Mouse (Mus musculus): ENCODE data around the gene Ccdc113. TPM values are rescaled to one million over a fixed set of nuclear protein-coding genes. Genes with fewer than 3 reads are reported as not detected.

The Ccdc113 gene
- 1 to 10 TPM in 1 of 2 experiments, under 1 TPM in 1; 0.73 to 1.4 TPM for total RNA-seq (2021)

DNA sequence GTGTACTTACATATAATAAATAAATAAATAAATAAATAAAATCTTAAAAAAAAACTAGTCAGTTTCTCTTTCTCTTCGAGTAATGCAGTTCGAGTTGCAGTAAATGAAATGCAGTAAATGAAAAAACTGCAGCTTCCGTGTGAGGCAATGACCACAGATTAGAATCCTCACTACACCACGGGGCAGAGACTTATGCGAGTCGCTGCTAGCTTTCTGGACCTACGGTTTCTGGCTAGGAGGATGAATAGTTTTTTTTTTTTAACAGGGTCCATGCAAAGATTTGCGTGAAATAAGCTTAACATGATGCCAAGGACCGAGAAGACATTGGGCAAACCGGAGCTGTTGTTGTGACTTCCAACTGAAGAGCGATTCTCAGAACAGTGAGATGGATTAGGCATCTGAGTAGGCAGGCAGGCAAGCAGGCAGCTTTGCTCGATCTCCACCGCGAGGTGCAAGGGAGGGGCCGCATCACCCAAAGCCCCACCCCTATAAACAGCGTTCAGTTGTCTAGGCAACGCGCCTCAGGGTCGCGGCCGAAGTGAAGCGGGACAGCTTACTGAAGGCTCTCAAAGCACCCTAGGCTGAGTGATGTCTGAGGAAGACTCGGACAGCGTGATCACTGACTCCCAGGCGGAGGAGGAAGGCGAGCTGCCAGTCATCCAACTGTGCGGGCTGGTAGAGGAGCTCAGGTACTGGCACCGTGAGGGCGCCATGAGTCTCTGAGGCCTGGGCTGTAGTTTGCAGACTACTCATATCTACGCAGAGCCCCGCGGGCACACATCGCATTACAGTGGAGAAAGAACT is at the start of gene Ccdc113:
TSS of gene Ccdc113 (plus strand) at position 502 of the 804 bp plus-strand sequence.
- DNase-seq (ENCODE audit: extremely low spot score in 1 of 2, low spot score in 2 of 2) = peak; percentile 27 to 72
- intact Hi-C loops (cut with DNase I) = loop anchor here (5.0 kb wide), 1 partner anchor 46 kb away; no protein-coding TSS in a partner anchor

DNA sequence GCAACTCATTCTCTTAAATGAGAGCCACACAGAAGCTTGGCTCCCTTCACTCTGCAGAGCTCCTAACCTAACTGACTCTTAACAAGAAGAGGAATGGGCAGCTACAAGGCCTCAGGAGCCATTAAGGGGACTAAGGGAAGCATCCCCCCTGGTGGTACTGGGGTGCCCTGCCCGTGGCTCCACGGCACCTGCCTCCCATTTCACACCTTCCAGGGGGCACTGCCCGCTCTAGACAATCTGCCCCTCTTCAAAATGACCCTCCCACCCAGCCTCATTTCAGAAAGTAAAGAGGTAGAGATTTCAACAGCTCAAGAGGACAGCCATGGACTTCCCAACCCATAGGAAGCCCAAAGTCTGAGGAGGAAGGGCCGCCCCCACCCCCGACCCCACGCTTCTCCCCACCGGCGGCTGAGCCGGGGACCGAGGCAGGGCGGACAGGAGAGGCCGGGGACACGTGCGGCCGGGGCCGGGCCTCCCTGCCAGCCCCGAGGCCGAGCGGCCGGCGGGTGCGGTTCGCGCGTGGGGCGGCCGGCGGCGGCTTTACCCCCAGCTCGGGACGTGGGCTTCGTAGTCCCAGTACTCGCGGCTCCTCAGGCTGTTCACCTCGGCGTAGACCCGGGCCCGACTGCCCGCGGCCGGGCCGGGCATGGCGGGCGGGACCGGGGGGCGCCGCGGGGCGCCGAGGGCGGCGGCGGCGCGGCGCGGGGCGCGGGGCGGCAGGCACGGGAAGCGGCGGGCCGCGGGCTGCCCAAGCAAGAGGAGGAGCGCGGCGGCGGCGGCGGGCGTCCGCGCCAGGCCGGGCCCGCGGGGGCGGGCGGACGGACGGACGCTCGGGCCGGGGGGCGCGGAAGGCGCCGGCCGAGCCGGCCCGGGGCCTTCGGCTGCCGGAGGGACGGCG is 45.8 kb upstream of the Ccdc113 start:
- intact Hi-C loops (cut with DNase I) = loop anchor here (5.0 to 10.0 kb wide), 3 partner anchors 44 to 227 kb away; partner anchors contain the start of genes Ccdc113 and Setd6

DNA sequence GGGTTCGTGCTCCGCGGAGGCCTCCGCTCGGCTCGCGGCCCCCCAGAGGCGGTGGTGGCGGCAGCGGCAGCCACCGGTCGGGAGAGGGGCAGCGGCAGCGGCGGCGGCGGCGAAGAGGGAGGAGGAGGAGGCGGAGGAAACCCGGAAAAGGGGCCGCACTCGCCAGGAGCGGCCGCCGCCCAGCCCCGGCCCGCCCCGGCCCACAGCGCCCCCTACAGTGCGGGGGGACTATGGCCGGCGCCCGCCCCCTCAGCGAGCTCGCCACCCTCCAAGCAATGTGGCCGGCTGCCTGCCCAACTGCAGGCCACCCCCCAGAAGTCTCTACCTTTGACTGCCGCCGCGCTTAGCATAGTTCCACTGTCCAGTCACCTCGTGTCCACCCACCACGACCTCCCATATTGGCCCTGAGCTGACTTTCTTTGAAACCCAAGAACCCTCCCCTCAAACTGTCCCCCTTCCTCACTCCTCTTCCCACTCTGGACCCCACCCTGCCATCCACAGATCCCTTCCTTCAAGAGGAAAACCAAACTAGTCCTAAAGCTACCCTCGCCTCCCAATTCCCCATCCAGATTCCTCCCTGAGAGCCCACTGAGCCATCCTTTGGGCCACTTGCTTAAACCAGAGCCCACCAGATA is 45.1 kb upstream of the Ccdc113 start:
- intact Hi-C loops (cut with DNase I) = loop anchor here (5.0 to 10.0 kb wide), 3 partner anchors 43 to 226 kb away; partner anchors contain the start of genes Ccdc113 and Setd6
- DNase-seq (ENCODE audit: extremely low spot score in 1 of 2, low spot score in 2 of 2) = peak; percentile 51 to 92

More for the DNA sequence above, 45.8 kb upstream of the Ccdc113 start:
- DNase-seq (ENCODE audit: extremely low spot score in 1 of 2, low spot score in 2 of 2) = peak in 1 of 2 experiments; percentile 28

DNA sequence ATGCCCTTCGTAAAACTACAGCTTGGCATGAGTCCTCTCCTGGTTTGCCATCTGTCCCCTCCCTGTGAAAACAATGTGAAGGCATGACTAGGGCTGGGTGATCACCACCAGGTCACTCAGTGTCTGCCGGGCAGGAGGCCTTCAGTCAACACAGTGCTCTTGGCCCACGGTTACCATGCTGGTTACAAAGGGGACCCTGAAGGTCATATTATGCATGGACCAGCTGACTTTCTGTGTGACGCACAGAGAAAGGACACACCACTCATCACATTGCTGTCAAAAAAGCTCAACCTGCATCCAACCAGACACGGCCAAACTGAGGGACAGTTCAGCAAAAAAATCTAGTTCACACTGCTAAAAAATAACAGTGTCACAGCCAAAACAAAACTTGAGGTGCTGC is 43.9 kb upstream of the Ccdc113 start, which contains the start of gene Csnk2a2:
TSS of gene Csnk2a2 (minus strand) at position 34 of the 400 bp plus-strand sequence.
- intact Hi-C loops (cut with DNase I) = no loop called here

DNA sequence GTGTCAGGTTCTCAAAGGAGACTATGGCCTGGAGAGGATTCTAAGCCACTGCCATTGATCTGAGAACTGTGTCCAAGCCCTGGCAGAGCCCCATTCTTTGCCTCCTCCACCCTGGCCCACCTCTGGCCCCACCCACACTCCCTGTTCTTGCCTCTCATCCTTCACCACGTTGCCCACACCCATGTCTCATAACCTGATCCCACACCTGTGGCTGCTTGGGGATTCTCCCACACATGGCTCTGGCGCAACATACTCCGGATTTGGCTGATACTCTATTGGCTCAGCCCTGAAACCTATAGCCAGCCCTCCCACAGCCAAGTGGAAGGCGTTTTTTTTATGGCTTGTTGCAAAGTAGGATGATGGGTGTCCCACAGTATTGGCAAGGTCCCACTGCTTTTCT is 41.8 kb upstream of the Ccdc113 start:
- intact Hi-C loops (cut with DNase I) = no loop called here
- no peak for DNase-seq (ENCODE audit: extremely low spot score in 1 of 2, low spot score in 2 of 2)

More for the DNA sequence above, 43.9 kb upstream of the Ccdc113 start, which contains the start of gene Csnk2a2:
- DNase-seq (ENCODE audit: extremely low spot score in 1 of 2, low spot score in 2 of 2) = no peak

DNA sequence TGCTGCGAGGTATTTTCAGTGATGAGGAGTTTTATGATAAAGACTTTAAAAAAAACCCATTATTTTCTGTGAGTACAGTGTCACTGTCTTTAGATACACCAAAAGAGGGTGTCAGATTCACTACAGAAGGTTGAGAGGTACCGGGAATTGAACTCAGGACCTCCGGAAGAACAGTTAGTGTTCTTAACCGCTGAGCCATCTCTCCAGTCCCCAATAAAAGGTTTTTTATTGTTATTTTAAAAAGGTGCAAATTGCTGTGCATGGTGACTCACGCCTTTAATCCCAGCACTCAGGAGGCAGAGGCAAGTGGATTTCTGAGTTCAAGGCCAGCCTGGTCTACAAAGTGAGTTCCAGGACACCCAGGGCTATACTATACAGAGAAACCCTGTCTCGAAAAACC is 38.4 kb upstream of the Ccdc113 start:
- intact Hi-C loops (cut with DNase I) = no loop called here
- no peak for DNase-seq (ENCODE audit: extremely low spot score in 1 of 2, low spot score in 2 of 2)

DNA sequence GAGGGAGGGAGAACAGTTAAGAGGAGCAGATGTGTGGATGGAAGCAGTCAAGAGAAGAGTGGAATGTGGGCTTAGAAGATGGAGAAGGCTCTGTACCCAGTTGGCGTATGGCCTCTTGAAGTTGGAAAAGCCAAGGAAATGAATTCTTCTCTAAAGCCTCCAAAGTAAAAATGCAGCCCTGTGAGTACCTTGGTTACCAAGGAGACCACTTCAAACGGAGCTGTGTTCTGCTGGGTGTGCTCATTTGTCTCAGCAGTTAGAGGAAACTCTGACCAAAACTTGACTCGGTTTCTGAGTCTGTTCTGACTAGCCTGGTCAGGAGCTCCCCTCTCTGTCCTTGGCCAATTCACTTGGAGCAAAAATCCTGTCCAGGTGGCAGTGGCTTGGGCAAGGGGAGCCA is 37.5 kb upstream of the Ccdc113 start:
- no peak for DNase-seq (ENCODE audit: extremely low spot score in 1 of 2, low spot score in 2 of 2)
- intact Hi-C loops (cut with DNase I) = no loop called here

DNA sequence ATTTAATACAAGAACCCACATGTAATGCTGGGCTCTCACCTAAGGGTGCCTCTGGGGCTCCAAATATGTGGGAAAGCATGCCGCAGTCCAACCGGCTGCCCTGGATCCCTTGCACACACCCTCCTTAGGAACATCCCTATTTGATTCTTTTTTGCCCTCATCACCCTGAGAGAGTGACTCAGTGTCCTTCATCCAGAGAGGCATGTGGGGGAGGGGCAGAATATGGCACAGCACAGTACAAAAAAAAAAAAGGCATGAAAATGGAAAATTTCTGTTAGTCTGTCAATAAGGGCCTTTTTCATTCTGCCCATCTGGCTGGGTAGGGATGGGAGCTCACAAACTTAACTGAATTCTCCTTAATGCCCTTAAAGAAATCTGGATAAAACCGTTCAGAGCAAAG is 36.1 kb upstream of the Ccdc113 start:
- no peak for DNase-seq (ENCODE audit: extremely low spot score in 1 of 2, low spot score in 2 of 2)
- intact Hi-C loops (cut with DNase I) = no loop called here

DNA sequence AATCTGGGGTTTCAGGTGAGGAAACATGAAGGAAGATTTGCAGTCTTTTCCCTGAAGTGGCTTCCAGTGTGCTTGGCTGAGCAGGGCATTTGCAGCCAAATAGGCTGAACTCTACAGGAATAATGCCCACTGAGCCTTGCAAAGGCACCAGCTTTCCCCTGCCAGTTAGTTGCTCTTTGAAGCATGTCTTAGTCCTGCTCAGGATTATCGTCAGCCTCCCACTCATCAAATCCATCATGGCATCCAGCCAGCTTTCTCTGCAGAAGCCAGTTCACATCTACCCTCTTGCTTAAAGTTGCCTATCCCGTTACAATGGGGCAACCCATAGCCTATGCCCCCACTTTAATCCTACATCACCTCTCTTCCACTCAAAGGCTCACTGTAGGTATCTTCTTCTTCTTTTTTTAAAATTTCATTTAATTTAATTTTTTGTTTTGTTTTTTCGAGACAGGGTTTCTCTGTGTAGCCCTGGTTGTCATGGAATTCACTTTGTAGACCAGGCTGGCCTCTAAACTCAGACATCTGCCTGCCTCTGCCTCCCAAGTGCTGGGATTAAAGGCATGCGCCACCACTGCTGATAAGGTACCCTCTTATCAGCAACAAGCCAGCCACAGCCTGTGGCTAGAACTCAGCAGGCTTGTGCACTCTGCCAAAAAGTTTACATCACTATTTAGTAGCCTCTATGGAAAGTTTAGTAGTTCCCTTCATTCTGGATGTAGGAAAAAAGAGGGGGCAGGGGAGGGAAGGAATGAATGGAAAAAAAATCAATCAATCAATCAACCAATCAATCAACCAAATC is 34.4 kb upstream of the Ccdc113 start:
- intact Hi-C loops (cut with DNase I) = no loop called here
- no peak for DNase-seq (ENCODE audit: extremely low spot score in 1 of 2, low spot score in 2 of 2)

DNA sequence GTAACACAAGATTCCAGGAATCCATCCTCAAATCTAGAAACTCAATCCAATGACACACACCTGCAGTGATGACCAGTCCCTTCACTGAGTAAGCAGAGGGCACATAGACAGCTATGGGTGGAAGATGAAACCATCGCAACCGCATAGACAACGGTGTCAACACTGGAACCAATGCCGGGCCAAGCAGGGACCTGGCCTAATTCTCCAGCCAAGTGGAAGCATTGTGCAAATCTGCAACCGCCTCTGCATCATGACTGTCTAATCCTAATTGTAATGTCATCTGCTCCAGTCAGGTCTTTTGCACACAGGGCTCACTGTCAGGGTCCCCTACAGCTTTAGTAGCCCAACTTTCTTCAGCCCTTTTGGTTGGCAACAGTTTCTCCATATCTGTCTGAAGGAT is 33.4 kb upstream of the Ccdc113 start:
- intact Hi-C loops (cut with DNase I) = no loop called here
- DNase-seq (ENCODE audit: extremely low spot score in 1 of 2, low spot score in 2 of 2) = no peak

DNA sequence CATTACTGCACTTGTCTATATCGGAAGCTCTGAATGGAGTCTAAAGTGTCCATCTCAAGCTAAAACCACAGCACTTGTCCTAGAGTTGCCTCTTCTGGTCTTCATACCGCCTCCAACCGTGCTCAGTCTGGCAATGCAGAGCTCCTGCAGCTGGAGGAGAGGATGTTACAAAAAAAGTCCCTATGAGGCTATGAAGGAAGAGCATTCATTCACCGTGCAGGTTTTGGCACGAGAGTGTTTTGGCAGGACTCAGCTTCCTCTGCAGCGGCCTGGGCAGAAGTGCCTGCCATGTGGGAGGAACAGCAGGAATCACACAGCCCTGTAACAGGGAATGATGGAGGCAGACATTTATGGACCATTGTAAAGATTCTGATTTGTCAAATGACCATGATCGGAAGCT is 31.5 kb upstream of the Ccdc113 start:
- peak in 1 of 2 experiments; percentile 46 for DNase-seq (ENCODE audit: extremely low spot score in 1 of 2, low spot score in 2 of 2)
- intact Hi-C loops (cut with DNase I) = no loop called here

DNA sequence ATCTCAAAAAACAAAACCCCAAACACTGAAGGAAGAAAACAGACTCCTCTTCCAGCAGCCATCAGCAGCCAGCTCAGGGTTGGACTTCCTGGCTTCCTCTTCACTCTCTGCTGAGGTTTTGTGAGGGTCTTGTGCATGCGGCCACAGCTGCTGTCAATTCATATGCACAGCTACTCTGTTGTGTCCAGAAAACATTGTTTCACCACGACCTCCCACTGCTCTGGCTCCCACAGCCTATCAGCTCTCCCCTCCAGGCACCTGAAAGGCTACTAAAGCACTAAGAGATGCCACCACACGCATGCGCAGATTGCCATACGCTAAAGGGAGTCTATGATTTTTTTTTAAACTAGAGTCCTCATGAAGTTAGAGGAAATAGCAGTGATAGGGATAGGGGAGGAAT is 29.1 kb upstream of the Ccdc113 start:
- intact Hi-C loops (cut with DNase I) = no loop called here
- DNase-seq (ENCODE audit: extremely low spot score in 1 of 2, low spot score in 2 of 2) = peak in 1 of 2 experiments; percentile 37

DNA sequence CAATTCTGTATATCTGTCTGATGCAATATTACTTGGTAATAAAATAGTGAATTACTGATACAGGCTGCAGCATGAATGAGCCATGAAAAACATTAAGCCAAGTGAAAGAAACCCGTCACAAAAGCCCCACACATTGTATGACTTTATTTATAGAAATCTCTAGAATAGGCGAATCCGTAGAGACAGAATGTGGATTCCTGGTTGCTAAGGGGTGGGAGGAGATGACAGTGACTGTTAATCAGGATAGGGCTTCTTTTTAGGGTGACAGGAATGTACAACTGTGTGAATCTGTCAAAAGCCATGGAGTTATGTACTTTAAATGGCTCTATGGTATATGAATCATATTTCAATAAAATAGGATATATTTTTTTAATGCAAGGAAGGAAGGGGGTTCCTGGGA is 28.3 kb upstream of the Ccdc113 start:
- intact Hi-C loops (cut with DNase I) = no loop called here
- peak in 1 of 2 experiments; percentile 44 for DNase-seq (ENCODE audit: extremely low spot score in 1 of 2, low spot score in 2 of 2)

DNA sequence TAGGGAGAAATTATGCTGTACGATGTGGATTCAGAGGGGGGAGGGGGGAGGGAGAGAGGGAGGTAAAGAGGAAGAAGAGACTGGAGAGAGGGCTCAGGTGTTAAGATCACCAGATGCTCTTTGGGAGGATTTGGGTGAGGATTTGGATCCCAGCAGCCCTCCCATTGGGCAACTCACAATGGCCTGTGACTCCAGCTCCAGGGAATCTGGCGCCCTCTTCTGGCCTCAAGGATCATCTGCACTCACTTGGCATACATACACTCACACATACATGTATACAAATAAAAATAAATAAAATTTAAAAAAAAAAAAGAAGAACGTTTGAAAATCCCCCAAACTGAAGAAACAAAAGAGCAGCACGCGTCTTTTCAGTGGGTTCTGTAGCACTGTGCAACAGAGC is 27.6 kb upstream of the Ccdc113 start:
- intact Hi-C loops (cut with DNase I) = no loop called here
- no peak for DNase-seq (ENCODE audit: extremely low spot score in 1 of 2, low spot score in 2 of 2)

DNA sequence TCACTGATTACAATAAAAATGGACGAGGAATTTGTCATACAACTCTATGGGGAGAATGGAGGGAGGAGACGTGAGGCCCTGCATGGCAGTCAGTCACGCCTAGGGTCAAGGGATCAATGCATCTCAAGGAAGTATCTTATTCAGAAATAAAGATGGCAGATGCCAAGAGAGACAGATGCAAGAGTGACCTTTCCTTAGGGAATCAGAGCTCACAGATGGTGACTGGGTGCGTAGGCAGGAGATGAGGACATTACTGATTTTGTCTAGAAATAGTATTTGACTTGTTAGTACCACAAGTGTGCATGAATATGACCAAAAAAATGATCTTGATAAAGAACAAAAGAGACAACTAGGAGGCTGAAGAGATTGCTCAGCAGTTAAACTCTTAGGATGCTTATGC is 21.6 kb upstream of the Ccdc113 start:
- no peak for DNase-seq (ENCODE audit: extremely low spot score in 1 of 2, low spot score in 2 of 2)
- intact Hi-C loops (cut with DNase I) = no loop called here

DNA sequence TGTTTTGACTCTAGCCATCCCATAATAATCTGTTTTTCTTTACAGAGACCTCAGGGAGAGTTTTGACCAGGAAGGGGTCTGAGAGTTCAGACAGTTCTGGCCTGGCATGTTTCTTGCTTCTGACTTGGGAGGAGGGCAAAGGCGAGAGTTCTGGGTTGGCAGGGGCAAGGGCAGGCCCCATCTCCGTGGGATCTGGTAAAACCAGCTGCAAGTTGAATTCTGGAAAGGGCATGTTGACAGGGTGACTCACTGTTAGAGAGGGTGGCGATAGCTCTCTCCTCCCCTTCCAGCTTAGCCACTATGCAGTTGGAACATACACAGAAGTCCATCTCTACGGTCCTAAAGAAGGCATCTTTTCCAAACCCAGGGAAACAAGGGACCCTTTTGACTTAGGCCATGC is 20.7 kb upstream of the Ccdc113 start:
- intact Hi-C loops (cut with DNase I) = no loop called here
- no peak for DNase-seq (ENCODE audit: extremely low spot score in 1 of 2, low spot score in 2 of 2)

DNA sequence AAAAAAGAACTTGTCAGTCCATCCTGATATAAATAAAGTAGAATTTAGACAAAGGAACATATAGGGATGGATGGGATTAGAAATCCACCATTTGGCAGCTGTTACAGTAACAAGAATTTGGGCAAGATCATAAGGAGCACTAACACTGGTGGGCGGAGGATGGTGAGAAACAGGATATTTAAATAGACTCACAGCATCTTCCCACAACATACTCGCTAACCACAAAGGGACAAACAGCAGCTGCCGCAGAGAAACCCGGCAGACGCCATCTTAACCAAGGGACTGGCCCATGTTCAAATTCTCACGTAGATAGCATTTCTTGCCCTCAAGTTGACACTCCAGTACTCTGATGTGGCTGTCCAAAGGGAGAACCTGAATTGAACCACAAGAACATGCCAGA is 17.0 kb upstream of the Ccdc113 start:
- no peak for DNase-seq (ENCODE audit: extremely low spot score in 1 of 2, low spot score in 2 of 2)
- intact Hi-C loops (cut with DNase I) = no loop called here

DNA sequence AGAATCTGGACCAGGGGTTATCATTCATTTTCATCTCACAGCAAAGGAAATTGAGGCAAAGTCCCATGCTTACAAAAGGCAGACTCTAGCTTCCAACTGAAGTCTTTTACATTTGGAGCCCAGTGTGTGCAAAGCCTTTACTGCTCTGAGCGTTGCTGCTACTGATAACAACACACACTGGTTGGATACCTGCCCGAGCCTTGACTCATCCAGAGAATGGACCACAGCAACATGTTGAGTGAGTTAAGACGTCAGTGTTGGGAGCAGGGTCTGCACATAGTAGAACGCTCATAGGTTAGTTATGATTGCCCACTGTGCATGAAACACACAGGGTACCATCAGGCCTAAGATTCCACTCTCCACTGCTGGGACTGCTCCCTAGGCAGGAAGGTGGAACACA is 9.9 kb upstream of the Ccdc113 start:
- DNase-seq (ENCODE audit: extremely low spot score in 1 of 2, low spot score in 2 of 2) = no peak
- intact Hi-C loops (cut with DNase I) = no loop called here
